9 mouse cellular contexts compared by ENCODE assay signal in genomic region chr7:118922441-118923202, GRCm38 (mm10).
DNase-seq lines count a peak whose midpoint lies in the region; ATAC-seq and TF ChIP-seq lines count a peak whose summit lies in the region.
"Had no signal": no experiment of that assay in that cellular context is flagged by ENCODE, and none has a peak within 500 bp of the region (broad histone marks: within the 10 kb centered on the region; RNA-seq: fewer than 3 reads in every experiment).

No protein-coding gene starts in this region.

- no peak for TF ChIP-seq CTCF in midbrain, postnatal 0 days (IDR thresholded peaks at IDR 0.05)

- no peaks in the 10 kb centered on the region for H3K36me3 ChIP-seq in midbrain, postnatal 0 days (ENCODE audit: insufficient read depth, low read length)
- H3K36me3 ChIP-seq in midbrain, embryonic 16.5 days (ENCODE audit: control insufficient read depth, insufficient read depth, low read length): no peaks in the 10 kb centered on the region
- H3K36me3 ChIP-seq: forebrain, embryonic 15.5 days had no signal

- no peak overlapping the region for H3K9ac ChIP-seq in midbrain, postnatal 0 days (replicated peaks; ENCODE audit: low read length, poor library complexity, severe bottlenecking)
- H3K9ac ChIP-seq in midbrain, embryonic 16.5 days (ENCODE audit: low read depth, low read length): no peak overlapping the region
- H3K9ac ChIP-seq: forebrain, embryonic 15.5 days had no signal

- no peak overlapping the region for H3K27ac ChIP-seq in midbrain, postnatal 0 days (ENCODE audit: low read depth, low read length)
- no peak overlapping the region for H3K27ac ChIP-seq in midbrain, embryonic 16.5 days (ENCODE audit: low read length)
- H3K27ac ChIP-seq: forebrain, embryonic 15.5 days had no signal

- ATAC-seq in midbrain, postnatal 0 days (ENCODE audit: low FRiP score): no peak
- ATAC-seq in midbrain, embryonic 16.5 days: no peak
- no peak for ATAC-seq in megakaryocyte, adult 5-6 weeks (ENCODE audit: poor library complexity, severe bottlenecking)
- ATAC-seq: forebrain, embryonic 15.5 days had no signal

- intact Hi-C loops in heart, postnatal 10 days (cut with DNase I): loop anchor here (2.0 to 5.0 kb wide), 3 partner anchors 70 to 155 kb away; no protein-coding TSS in a partner anchor

- 67% methylated on average over 4 of the region's 4 CpGs for WGBS in midbrain, postnatal 0 days
- 71% methylated on average over 4 of the region's 4 CpGs for WGBS in midbrain, embryonic 16.5 days

- no peak overlapping the region for H3K4me3 ChIP-seq in midbrain, postnatal 0 days (ENCODE audit: low read depth, low read length)
- H3K4me3 ChIP-seq in midbrain, embryonic 16.5 days (ENCODE audit: low read depth, low read length): no peak overlapping the region
- H3K4me3 ChIP-seq: forebrain, embryonic 15.5 days had no signal

- H3K9me3 ChIP-seq in midbrain, postnatal 0 days (ENCODE audit: low read length): no peaks in the 10 kb centered on the region
- H3K9me3 ChIP-seq in midbrain, embryonic 16.5 days (replicated peaks; ENCODE audit: control insufficient read depth, low read length, poor library complexity, severe bottlenecking): no peaks in the 10 kb centered on the region
- H3K9me3 ChIP-seq: forebrain, embryonic 15.5 days had no signal

- H3K27me3 ChIP-seq in midbrain, postnatal 0 days (ENCODE audit: insufficient read depth, low read length): no peaks in the 10 kb centered on the region
- no peaks in the 10 kb centered on the region for H3K27me3 ChIP-seq in midbrain, embryonic 16.5 days (ENCODE audit: control insufficient read depth, insufficient read depth, low read depth, low read length)
- H3K27me3 ChIP-seq: forebrain, embryonic 15.5 days had no signal

- peak; percentile 28 for DNase-seq in gastrocnemius, postnatal 25 days
- no peak for DNase-seq in gastrocnemius, adult 18-20 months (ENCODE audit: low spot score)
- peak; percentile 24 for DNase-seq in midbrain, postnatal 0 days (ENCODE audit: low spot score)
- peak; percentile 32 to 43 for DNase-seq in heart, postnatal 10 days
- DNase-seq in thymus, postnatal 14 days: peak; percentile 67
- DNase-seq in yolk sac, embryonic 10.5 days (ENCODE audit: low spot score): no peak

- no peak overlapping the region for H3K4me2 ChIP-seq in midbrain, postnatal 0 days (ENCODE audit: low read depth, low read length, poor library complexity, severe bottlenecking)
- H3K4me2 ChIP-seq in midbrain, embryonic 16.5 days (ENCODE audit: low read length): no peak overlapping the region
- H3K4me2 ChIP-seq: forebrain, embryonic 15.5 days had no signal

- H3K4me1 ChIP-seq in midbrain, postnatal 0 days (ENCODE audit: insufficient read depth, low read length): no peaks in the 10 kb centered on the region
- H3K4me1 ChIP-seq in midbrain, embryonic 16.5 days (ENCODE audit: control insufficient read depth, insufficient read depth, low read length): no peaks in the 10 kb centered on the region; the same call in 1 of the 2 replicates
- H3K4me1 ChIP-seq: forebrain, embryonic 15.5 days had no signal

Comparison
In these comparisons a context has a peak if more than half of its experiments do, and no peak if none do; other contexts are left out.
1. DNase-seq: peak in gastrocnemius, postnatal 25 days (single experiment), midbrain, postnatal 0 days (single experiment), heart, postnatal 10 days (2 of 2) and thymus, postnatal 14 days (single experiment); none in gastrocnemius, adult 18-20 months (single experiment) and yolk sac, embryonic 10.5 days (single experiment).